Mouse (Mus musculus) neutrophil, adult 5-6 weeks (primary cell): ENCODE measurements around the gene Nelfb. TPM values are rescaled to one million over a fixed set of nuclear protein-coding genes. Genes with fewer than 3 reads are reported as not detected.
A peak's percentile ranks its signal among the peaks of the same experiment; 100 is the strongest.

ENCODE experiments used
- ATAC-seq: fragments of 151-379, 151-347 bp; 2 replicates; pipeline ENCODE4 v1.8.0; 2017; ENCODE audit warnings: mild to moderate bottlenecking, moderate TSS enrichment; ENCODE audit not compliant: insufficient number of reproducible peaks, poor library complexity, low FRiP score, severe bottlenecking; ENCODE audit errors: extremely low read depth
- total RNA-seq: library from RNA; stranded (forward); fragments of 200-1000 nt; gene quantifications from 2 replicates; pipeline ENCODE4 v1.2.3, GENCODE M21; 2017

The Nelfb gene
- total RNA-seq, 1 experiment from 2014 or later = 104 TPM

GRCm38 (mm10) chr2:25234050-25234449 is 22.8 kb upstream of the Nelfb start, which contains the start of gene Slc34a3:
Gene Slc34a3, minus strand, starts transcription at chr2:25234364.
- no peak for ATAC-seq

- ATAC-seq = no peak
Measured at GRCm38 (mm10) chr2:25233421-25233820, 22.1 kb upstream of the Nelfb start.

GRCm38 (mm10) chr2:25231038-25231437 is 19.7 kb upstream of the Nelfb start:
- ATAC-seq = no peak

GRCm38 (mm10) chr2:25230581-25230980 is 19.3 kb upstream of the Nelfb start:
- ATAC-seq = no peak

- no peak for ATAC-seq
Measured at GRCm38 (mm10) chr2:25229582-25229981, 18.3 kb upstream of the Nelfb start.

GRCm38 (mm10) chr2:25228995-25229530 is 17.8 kb upstream of the Nelfb start:
- no peak for ATAC-seq

GRCm38 (mm10) chr2:25228431-25228889 is 17.2 kb upstream of the Nelfb start:
- peak; percentile 47 for ATAC-seq

- ATAC-seq = no peak
Measured at GRCm38 (mm10) chr2:25227406-25227805, 16.1 kb upstream of the Nelfb start.

GRCm38 (mm10) chr2:25226864-25227263 is 15.6 kb upstream of the Nelfb start:
- ATAC-seq = no peak

- no peak for ATAC-seq
Measured at GRCm38 (mm10) chr2:25225811-25226379, 14.6 kb upstream of the Nelfb start.

GRCm38 (mm10) chr2:25224766-25225752 is 13.8 kb upstream of the Nelfb start:
- peak; percentile 80 for ATAC-seq

GRCm38 (mm10) chr2:25224492-25224765 is 13.1 kb upstream of the Nelfb start, which contains the start of gene Tubb4b:
Gene Tubb4b, minus strand, starts transcription at chr2:25224702.
- ATAC-seq = no peak

GRCm38 (mm10) chr2:25223681-25224491 is 12.6 kb upstream of the Nelfb start:
- ATAC-seq = peak; percentile 2

- no peak for ATAC-seq
Measured at GRCm38 (mm10) chr2:25221331-25221772, 10.1 kb upstream of the Nelfb start.

GRCm38 (mm10) chr2:25218445-25218844 is 7.2 kb upstream of the Nelfb start, which contains the start of gene Fam166a:
Gene Fam166a, plus strand, starts transcription at chr2:25218745.
- no peak for ATAC-seq

- ATAC-seq = no peak
Measured at GRCm38 (mm10) chr2:25217666-25218065, 6.4 kb upstream of the Nelfb start.

GRCm38 (mm10) chr2:25214444-25214843 is 3.2 kb upstream of the Nelfb start, which contains the start of gene Stpg3:
Gene Stpg3, minus strand, starts transcription at chr2:25214637.
- ATAC-seq = no peak

- no peak for ATAC-seq
Measured at GRCm38 (mm10) chr2:25213266-25213865, 2.1 kb upstream of the Nelfb start.
